Mouse (Mus musculus) megakaryocyte, embryonic 14.5 days (primary cell): ENCODE measurements around the gene Mknk2.

Source experiments
- FLI1 ChIP-seq: IDR thresholded peaks from 2 replicates; pipeline ENCODE4 v1.6.1; 2012; ENCODE audit warnings: low read length, inconsistent platforms, mixed read lengths
- GATA1 ChIP-seq: IDR thresholded peaks from 3 replicates; pipeline ENCODE4 v1.6.1; 2012; ENCODE audit warnings: mixed read lengths, low read length, inconsistent platforms, borderline replicate concordance

- TF ChIP-seq FLI1 (no peak), GATA1 (no peak)
These were observed 7.1 kb upstream of the Mknk2 start for GRCm38 (mm10) chr10:80684984-80685383.
